Mouse (Mus musculus): ENCODE results near the gene Slc35e3.
"Not testable (repeated sequence)": the region's sequence is repeated elsewhere in the genome, so short reads cannot be mapped to it uniquely, and the experiment has no call there.

The Slc35e3 gene

DNA sequence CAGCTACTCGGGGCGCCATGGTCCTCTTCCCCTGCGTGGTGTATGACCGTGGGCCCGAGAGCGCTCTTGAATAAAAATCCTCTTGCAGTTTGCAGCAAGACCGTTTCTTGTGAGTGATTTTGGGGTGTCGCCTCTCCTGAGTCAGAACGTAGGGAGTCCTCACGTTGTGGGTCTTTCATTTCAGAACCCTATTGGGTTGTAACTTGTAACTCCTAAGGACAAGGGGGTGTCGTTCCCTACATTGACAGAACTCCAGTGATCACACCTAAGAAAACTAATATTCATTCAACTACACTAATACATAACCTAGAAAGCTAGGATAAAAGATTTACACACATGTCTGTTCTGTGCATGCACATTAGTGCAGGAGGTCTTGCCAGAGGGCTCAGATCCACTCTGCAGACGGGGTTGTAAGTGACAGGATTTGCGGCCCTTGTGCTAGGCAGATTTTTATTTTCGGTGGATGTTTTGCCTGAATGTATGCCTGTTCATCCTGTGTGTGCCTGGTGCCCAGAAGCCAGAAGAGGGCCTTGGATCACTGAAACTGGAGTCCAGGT is 3.7 kb upstream of the Slc35e3 start:
- no peak for DNase-seq (ENCODE audit: low read depth, low spot score)

DNA sequence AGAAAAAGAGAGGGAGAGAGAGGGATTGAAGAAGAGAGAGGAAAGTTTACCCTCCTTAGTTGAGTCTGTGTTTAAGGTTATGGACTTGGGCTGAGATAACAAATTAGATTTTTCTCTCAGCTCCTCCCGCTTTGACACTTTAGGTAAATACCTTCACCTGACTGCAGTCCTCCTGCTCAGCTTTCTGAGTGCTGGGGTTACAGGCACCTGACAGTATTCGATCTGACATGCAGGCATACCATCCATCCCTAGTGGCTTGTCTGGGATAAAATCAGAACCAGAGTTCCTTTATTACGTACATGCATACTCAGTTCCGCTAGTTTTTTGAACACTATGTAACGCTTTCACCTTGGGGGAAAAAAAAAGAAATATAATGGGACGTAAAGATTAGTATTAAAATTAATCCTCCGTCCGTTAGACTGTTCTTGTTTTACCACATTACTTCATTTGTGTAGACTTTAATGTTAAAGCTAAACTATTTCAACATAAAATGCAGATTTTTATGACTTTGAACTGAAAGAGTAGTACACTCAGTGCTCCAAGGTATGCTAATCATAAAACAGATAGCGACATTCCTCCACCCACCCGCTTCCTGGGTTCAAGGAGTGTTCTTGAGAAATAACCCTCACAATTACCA is 3.0 kb upstream of the Slc35e3 start:
- DNase-seq (ENCODE audit: low read depth, low spot score), result no peak

DNA sequence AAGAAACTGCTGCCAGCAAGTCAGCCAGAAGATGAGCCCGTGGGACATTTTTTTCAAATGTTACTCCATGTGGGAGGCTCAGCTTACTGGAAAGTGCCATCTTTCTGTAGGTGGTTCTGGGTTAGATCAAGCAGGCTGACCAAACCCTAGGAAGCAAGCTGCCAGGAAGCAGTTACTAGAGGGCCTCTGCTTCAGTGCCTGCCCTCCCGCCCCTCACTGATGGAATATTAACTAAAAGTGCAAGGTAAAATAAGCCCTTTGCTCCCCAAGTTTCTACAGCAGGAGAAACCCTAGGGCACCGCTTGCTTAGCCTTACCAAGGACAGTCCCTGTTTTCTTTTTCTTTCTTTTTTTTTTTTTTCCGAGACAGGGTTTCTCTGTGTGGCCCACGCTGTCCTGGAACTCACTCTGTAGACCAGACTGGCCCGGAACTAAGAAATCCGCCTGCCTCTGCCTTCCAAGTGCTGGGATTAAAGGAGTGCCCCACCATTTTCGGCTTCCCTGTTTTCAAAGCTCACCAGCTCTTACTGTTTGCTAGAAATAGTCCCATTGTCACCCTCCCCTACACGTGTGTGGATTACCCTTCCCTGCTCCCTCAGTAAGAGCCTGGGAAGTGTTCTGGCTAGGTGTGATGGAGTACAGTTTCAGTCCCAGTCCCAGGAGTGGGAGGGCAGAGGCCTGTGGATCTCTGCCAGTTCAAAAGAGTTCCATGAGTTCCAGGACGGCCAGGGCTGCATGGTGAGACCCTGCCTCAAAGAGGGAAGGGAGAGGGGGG is 2.3 kb upstream of the Slc35e3 start:
- no peak for DNase-seq (ENCODE audit: low read depth, low spot score)

DNA sequence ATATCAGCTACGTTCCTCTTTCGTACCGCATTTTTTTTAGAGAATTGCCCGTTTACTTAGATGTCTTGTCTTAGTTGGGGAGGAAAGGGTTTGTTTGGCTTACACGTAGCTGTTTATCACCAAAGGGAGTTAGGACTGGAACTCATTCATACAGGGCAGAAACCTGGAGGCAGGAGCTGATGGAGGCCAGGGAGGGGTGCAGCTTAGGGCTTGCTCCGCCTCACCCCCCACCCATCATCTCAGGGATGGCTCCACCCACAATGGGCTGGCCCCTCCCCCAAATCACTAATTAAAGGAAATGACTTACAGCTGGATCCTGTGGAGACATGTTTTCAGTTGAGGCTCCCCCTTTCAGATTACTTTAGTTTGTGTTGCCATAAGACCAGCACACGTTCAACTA is 1.5 kb upstream of the Slc35e3 start:
- DNase-seq (ENCODE audit: low read depth, low spot score), result no peak

GRCm38 (mm10) chr10:117745570-117746296 is 432 bp downstream of the Slc35e3 start:
- DNase-seq (ENCODE audit: low read depth, low spot score), result not testable (repeated sequence)

GRCm38 (mm10) chr10:117743917-117744316 is 2.2 kb downstream of the Slc35e3 start:
- DNase-seq (ENCODE audit: low read depth, low spot score), result no peak

DNA sequence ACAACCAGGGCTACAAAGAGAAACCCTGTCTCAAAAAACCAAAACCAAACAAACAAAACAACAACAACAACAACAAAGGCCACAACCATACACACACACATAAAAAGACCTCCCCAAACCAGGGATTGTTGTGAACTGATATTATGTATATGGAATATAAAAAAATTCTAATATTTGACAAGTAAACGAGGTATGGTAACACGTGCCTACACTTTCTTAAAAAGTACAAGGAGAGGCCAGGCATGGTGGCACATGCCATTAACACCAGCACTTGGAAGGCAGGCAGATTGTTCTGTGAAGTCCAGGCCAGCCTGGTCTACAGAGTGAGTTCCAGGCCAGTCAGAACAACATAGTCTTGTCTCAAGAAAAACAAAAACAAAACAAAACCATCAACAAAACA is 3.0 kb downstream of the Slc35e3 start:
- no peak for DNase-seq (ENCODE audit: low read depth, low spot score)

DNA sequence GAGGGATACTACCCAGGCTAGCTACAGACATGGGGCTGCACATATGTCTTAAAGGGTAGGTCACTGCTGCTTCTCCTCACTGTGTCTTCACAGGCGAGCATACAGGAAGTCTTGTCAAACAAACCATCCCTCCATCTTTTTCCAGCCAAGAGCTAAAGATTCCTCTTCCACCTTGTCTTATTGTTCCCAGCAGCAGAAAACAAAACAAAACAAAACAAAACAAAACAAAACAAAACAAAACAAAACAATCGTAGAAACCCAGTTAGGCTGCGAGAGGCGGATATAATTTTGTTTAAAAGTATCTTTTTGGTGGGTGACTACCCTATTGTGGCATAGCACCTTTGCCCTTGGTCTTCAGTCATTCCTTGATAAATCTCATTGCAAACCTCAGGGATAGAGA is 3.5 kb downstream of the Slc35e3 start:
- no peak for DNase-seq (ENCODE audit: low read depth, low spot score)

- DNase-seq (ENCODE audit: low read depth, low spot score), result no peak
These were observed 4.3 kb downstream of the Slc35e3 start for GRCm38 (mm10) chr10:117741698-117742475.

DNA sequence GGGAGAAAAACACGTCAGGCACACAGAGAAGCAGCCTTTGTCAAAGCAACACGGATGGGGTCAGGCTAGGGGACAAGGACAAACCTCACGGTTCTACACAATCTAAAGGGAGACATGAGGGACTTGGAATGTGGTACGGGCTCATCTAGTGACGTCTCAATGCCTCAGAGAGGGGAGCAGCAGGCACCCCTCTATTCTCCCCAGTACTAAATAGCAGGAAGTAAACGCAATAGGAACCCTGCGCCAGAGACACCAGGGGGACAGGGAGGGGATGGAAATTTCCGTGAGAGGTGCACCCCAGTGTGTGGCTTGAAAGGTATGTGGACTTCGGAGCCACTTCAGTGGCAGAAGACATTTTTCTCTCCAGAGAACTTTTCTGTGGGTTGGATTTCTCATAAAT is 5.2 kb downstream of the Slc35e3 start:
- no peak for DNase-seq (ENCODE audit: low read depth, low spot score)

GRCm38 (mm10) chr10:117740171-117740570 is 6.0 kb downstream of the Slc35e3 start:
- DNase-seq (ENCODE audit: low read depth, low spot score), result no peak

DNA sequence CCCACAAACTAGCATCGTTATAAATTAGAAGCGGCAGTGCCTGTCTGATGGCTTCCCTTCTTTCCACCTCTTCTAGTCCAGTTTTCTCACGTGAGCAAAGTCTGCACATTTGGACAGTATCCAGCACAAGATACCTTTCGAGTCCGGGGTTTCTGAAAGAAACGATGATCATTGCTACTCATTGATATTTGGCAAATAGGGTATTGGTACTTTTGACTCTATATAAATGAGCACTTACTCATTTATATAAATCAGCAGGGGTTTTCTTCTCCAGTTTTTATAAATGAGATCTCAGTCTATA is 6.6 kb downstream of the Slc35e3 start:
- DNase-seq (ENCODE audit: low read depth, low spot score), result no peak

DNA sequence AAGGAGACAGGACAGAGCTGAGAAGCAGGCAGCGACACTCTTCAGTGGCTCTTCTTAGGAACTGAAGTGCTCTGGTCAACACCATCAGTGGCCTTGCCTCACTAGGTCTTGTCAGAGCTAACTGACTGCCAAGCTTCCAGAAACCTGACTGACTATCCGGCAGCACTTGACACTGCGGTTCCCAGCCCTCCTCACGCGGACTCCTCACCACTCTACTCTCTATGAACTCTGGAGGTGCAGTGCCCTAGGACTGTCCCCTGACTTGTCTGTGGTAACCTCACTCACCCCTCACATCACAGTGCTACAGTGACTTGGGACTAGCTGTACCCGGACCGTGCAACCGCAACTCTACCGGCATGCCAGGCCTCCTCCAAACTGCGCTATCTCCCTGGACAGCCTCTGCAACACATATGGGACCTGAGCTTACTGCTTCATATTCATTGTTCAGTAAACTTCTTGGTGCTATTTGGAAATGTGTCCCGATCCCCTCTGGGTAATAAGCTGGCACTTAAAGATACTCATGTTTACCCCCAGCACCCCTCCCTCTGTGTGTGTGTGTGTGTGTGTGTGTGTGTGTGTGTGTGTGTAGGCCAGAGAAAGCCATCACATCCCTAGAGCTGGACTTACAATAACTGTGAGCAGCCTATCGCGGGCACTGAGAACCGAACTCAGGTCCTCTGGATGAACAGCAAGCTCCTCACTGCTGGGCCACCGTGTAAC is 7.1 kb downstream of the Slc35e3 start:
- DNase-seq (ENCODE audit: low read depth, low spot score), result no peak

DNA sequence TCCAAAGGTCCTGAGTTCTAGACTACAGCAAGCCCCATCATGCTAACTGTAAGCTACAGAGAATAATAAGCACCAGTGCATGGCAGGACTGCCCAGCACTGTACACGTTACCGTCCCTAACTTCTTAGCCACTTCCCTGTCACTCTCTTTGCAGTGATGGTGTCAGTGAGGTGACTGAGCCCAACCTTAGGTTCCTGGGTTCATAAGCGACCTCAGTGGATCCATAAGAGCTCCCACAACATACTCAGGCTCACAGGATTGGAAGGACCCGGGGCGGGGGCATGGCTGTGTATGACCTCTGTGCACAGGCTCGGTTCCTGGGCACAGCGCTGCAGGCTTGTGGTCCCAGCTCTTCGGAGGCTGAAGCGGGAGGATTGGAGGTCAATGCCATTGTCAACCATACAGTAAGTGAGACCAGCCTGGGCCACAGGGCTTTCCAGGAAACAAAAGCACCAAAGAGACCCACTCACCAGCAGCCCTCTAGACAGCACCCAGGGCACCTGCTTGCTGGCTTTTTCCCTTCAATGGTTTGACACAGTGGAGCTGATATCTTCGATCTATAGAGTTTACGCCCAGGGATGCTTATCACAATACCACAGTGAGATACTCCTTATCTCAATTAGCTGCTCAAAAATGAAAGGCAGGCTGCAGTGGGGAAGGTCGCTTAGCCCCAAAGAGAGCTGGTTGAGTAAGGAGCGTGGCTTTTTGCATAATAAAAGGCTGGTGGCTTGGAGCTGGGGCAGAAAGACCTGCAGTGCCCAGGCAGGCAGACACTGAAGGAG is 7.8 kb downstream of the Slc35e3 start:
- no peak for DNase-seq (ENCODE audit: low read depth, low spot score)

DNA sequence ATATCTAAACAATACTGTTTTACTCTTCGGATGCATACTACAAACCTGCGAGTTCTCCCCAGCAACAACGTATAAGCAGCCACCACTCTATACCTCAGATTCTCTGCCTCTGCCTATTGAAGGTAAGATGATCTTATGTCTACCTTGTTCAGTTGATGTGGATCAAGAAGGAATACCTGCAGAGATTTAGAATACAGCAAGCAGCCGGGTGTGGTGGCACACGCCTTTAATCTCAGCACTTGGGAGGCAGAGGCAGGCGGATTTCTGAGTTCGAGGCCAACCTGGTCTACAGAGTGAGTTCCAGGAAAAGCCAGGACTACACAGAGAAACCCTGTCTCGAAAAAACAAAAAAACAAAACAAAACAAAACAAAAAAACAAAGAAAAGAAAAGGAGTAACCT is 8.7 kb downstream of the Slc35e3 start:
- not testable (repeated sequence) for DNase-seq (ENCODE audit: low read depth, low spot score)

DNA sequence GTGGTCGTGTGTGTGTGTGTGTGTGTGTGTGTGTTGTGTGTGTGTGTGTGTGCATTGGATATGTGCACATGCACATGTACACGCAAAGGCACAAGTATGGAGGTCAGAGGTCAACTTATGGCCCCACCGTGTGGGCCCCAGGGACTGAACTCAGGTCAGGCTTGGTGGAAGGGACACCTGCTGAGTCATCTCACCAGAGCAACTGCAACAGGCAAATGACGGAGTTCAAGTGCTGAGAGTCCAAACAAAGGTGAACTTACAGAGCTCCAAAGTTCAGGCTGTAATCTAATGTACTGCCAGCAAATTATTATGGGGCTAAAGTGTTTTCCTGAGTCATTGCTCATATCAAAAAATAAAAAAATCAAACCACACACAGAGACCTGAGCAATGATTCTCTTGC is 9.1 kb downstream of the Slc35e3 start:
- no peak for DNase-seq (ENCODE audit: low read depth, low spot score)

DNA sequence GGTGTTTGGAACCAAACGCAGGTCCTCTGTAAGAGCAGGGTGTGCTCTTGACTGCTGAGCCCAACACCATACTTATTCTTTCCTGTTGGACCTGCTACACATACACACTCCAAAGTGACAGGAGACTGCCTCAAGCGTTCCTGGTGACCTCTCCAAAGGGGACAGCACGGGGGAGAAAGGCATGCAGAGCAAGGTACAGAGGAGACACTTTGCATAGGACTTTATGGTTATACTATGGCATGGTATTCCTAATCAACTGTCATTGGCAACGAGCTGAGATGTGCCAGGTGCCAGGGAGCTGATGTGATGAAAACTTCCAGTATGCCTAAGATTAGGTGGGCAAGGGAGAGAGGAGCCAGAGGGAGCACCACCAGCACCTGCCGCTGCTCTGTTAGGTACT is 9.6 kb downstream of the Slc35e3 start:
- no peak for DNase-seq (ENCODE audit: low read depth, low spot score)

- not testable (repeated sequence) for DNase-seq (ENCODE audit: low read depth, low spot score)
These were observed 10.8 kb downstream of the Slc35e3 start for GRCm38 (mm10) chr10:117735396-117735795.

GRCm38 (mm10) chr10:117734104-117734852 is 11.9 kb downstream of the Slc35e3 start:
- not testable (repeated sequence) for DNase-seq (ENCODE audit: low read depth, low spot score)

DNA sequence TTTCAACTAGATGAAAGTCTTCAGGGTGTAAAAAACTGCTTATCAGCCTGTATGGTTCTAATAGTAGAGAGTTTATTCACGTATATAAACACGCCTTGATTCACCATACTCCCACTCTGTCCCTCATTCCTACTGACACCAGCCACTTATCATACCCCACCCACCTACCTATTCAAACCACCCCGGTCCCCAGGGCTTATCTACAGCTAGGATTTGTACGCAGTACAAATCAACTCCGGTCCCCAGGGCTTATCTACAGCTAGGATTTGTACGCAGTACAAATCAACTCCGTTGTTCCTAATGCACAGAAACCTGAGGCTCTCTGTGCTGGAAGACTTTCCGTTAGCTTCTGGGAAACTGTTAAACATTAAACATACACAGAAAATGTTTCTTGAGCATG is 12.5 kb downstream of the Slc35e3 start:
- not testable (repeated sequence) for DNase-seq (ENCODE audit: low read depth, low spot score)

All from ES-CJ7 (cell line).